Mouse (Mus musculus) gastrocnemius, postnatal 4 days (tissue): ENCODE results near the gene Mtfr1l. TPM values are rescaled to one million over a fixed set of nuclear protein-coding genes. Genes with fewer than 3 reads are reported as not detected.
"Not testable (repeated sequence)": the region's sequence is repeated elsewhere in the genome, so short reads cannot be mapped to it uniquely, and the experiment has no call there.

Source experiments
- DNase-seq, 2 experiments: peaks; one replicate each; pipeline ENCODE4 v3.0.0; 2021 to 2022; ENCODE audit warnings: low spot score in 2 of 2, mixed read lengths in 2 of 2
- microRNA-seq: library from miRNA; unstranded; fragments of <30 nt; microRNA quantifications from one replicate; pipeline ENCODE4 v1.2.0, GENCODE M21; 2021
- total RNA-seq, 2 experiments: library from RNA; stranded (reverse); gene quantifications; 2 replicates each; pipeline ENCODE4 v1.2.3; 2021

Mtfr1l gene
- total RNA-seq, 2 experiments from 2014 or later, result 99.7 to 104 TPM

GRCm38 (mm10) chr4:134494161-134494560, 41.0 kb downstream of the Mtfr1l start:
- DNase-seq, result not testable (repeated sequence)

DNA sequence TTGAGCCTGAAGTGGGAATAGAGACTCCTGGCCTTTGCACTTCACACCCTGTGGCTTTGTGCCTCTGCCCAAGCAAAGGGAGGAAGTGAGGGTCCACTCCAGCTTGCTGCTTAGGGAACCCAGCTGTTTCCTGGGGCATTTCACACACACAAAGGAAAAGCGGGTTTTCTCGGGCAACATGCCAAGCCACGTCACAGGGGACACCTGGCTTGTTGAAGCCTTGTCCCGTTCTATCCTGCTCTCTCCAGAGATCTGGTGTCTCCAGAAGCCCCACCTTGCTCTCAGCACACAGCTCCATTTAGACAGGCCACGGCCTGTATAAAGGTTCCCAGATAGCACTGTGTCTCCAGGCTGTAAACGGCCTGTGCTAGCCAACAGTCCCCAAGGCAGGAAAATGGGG, 43.5 kb downstream of the Mtfr1l start:
- DNase-seq, result no peak

DNA sequence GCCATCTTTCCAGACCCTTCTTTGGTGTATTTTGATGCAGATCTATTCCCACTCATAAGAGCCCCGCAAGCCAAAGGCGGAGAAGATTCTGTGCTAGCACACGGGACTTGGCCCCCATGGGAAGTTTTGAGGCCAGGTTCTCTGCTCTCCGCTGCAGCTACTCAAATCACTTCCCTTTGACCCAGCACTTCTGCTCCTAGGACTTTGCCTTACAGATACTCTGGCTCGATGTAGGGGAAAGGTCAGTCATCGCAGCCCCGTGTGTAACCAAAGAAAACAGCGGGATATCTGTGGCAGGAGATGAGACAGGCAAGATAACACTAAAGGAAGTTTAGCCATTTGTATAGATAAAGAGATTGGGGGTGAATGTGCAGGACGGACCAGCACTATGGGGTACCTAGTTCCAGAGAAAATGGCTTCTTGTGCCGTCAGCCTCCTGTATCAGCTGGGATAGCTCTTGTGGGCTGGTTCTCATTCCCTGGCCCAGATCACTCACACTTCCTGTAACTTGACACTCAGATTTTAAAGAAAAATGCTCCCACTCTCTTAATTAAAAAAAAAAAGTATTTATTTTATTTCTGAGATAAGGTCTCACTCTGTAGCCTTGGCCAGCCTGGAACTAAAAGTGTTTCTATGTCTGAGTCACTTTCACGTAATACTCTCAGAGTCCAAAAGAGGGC, 45.1 kb downstream of the Mtfr1l start:
- DNase-seq, result no peak

- no peak for DNase-seq
Measured at GRCm38 (mm10) chr4:134488211-134488610, 47.0 kb downstream of the Mtfr1l start.

- DNase-seq, result no peak
Measured at GRCm38 (mm10) chr4:134485151-134485900, 49.9 kb downstream of the Mtfr1l start.

GRCm38 (mm10) chr4:134484231-134484630, 51.0 kb downstream of the Mtfr1l start:
- DNase-seq, result no peak

- no peak for DNase-seq
Measured at GRCm38 (mm10) chr4:134483696-134484095, 51.5 kb downstream of the Mtfr1l start.

DNA sequence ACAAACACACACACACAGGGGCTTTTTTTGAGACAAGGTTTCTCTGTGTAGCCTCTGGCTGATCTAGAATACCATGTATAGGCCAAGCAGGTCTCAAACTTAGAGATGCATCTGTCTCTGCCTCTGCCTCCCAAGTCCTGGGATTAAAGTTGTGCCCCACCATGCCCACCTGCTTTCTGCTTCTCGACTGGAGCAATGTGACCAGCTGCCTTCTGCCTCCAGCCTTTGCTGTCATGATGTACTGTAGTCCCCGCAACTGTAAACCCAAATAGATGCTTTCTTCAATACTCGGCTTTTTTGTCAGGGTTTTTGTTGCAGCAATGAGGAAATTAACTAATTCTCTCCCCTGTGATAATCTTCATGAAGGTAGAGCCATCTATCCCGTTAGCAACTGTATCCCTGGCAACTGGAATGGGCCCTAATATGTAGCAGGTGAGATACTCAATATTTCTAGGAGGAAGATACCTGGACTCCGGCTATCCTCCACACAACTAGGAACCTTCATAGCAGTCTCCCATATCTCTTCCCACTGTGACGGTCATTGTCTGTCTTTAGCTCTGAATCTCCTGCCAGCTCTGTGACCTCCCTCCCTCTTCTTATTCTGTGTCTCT, 52.0 kb downstream of the Mtfr1l start:
- no peak for DNase-seq

DNA sequence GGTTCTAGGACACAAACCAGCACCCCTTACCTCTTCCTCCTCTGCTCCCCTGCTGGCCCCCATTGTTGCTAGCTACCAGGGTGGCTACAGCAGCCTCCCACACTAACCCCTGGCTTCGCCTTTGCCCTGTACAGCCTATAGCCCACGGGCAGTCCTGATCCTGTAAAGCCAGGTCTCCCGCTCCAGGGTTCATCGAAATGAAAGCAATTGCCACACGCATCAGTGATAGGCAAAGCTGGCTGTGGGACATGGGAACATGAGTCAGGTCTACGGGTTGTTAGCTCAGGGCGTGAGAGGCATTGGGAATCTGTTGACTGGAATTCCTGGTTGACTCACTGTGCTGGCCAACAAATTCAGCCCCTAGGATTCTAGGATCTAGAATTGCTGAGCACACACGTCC, 52.7 kb downstream of the Mtfr1l start:
- DNase-seq, result no peak

- no peak for DNase-seq
Measured at GRCm38 (mm10) chr4:134481270-134481669, 53.9 kb downstream of the Mtfr1l start.

DNA sequence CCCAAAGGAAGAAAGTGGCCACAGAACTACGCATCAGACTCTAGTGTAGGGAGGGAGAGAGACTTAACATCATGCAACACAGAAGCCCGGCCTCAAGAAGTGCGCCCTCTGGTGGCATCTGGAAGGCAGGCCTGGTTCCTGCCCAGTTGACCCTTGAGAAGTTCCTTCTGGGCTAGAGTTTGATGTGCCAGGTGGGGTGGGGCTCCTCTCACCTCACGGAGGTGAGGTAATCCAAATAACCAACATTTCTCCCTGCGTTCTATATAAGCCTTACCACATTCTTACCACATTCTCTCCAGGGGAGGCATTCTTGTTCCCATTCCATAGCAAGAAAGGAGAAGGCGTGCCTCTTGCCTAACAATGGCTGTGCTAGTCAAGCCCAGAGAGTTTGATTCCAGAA, 54.3 kb downstream of the Mtfr1l start:
- DNase-seq, result peak; percentile 50 to 69

- DNase-seq, result no peak
Measured at GRCm38 (mm10) chr4:134479839-134480238, 55.3 kb downstream of the Mtfr1l start.

DNA sequence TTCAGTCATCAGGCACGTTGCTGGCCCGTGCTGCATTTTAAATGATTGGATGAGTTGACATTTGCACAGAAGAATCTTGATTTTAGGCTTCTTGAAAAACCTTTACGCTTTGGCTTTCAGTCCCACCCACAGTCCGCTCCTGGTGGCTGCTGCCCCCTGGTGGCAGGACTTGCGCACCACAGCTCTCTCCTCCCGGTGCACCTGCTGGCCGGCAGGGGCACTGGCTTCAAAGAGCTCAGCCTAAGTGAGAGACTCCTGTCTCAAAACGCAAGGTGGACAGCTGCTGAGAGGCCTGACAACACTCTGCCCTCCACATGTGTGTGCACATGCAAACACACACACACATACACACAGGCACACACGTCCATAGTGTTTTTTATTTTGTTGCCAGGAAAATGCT, 57.2 kb downstream of the Mtfr1l start:
- peak; percentile 89 for DNase-seq

- no peak for DNase-seq
Measured at GRCm38 (mm10) chr4:134476899-134477298, 58.3 kb downstream of the Mtfr1l start.

Small RNA genes lying within 50 kb of the gene (microRNA-seq; reads per million reads assigned to microRNA genes)
- gene Mir6403, result not detected

Other genes with a start within 250 kb of the Mtfr1l start
- 10 to 100 TPM; 10.4 to 11.8 TPM for gene Pdik1l, start 247.5 kb downstream of the Mtfr1l start, total RNA-seq
- 10 to 100 TPM; 48.4 to 59.5 TPM for gene Trim63, start 220.3 kb downstream of the Mtfr1l start, total RNA-seq
- under 1 TPM; 0.44 to 0.54 TPM for gene Slc30a2, start 192.2 kb downstream of the Mtfr1l start, total RNA-seq
- gene Extl1, start 151.5 kb downstream of the Mtfr1l start, total RNA-seq, result 10 to 100 TPM in 1 of 2 experiments, 1 to 10 TPM in 1; 7.5 to 10.2 TPM
- 1 to 10 TPM; 4.4 to 4.9 TPM for gene Pafah2, start 139.1 kb downstream of the Mtfr1l start, total RNA-seq
- 100 to 1,000 TPM; 152 to 171 TPM for gene Stmn1, start 67.1 kb downstream of the Mtfr1l start, total RNA-seq
- 1 to 10 TPM; 4.8 to 6.3 TPM for gene Paqr7, start 38.7 kb downstream of the Mtfr1l start, total RNA-seq
- 1 to 10 TPM; 1.9 to 2.1 TPM for gene Aunip, start 24.4 kb downstream of the Mtfr1l start, total RNA-seq
- 10 to 100 TPM; 43.5 to 45.4 TPM for gene Selenon, start 16.8 kb upstream of the Mtfr1l start, total RNA-seq
- gene Man1c1, start 168.9 kb upstream of the Mtfr1l start, total RNA-seq, result 10 to 100 TPM; 16.7 to 17.9 TPM
- gene Ldlrap1, start 232.6 kb upstream of the Mtfr1l start, total RNA-seq, result 10 to 100 TPM; 18.0 to 20.0 TPM